Mouse (Mus musculus) heart, postnatal 0 days (tissue): ENCODE measurements around the gene Clcn3.

Experiments used
- CTCF ChIP-seq: IDR thresholded peaks from 2 replicates; pipeline ENCODE4 v1.5.1; 2016; ENCODE audit warnings: antibody characterized with exemption, control low read depth, low read depth
- EP300 ChIP-seq: IDR thresholded peaks from 2 replicates; pipeline ENCODE4 v1.6.1; 2016; ENCODE audit warnings: antibody characterized with exemption, low read depth

DNA sequence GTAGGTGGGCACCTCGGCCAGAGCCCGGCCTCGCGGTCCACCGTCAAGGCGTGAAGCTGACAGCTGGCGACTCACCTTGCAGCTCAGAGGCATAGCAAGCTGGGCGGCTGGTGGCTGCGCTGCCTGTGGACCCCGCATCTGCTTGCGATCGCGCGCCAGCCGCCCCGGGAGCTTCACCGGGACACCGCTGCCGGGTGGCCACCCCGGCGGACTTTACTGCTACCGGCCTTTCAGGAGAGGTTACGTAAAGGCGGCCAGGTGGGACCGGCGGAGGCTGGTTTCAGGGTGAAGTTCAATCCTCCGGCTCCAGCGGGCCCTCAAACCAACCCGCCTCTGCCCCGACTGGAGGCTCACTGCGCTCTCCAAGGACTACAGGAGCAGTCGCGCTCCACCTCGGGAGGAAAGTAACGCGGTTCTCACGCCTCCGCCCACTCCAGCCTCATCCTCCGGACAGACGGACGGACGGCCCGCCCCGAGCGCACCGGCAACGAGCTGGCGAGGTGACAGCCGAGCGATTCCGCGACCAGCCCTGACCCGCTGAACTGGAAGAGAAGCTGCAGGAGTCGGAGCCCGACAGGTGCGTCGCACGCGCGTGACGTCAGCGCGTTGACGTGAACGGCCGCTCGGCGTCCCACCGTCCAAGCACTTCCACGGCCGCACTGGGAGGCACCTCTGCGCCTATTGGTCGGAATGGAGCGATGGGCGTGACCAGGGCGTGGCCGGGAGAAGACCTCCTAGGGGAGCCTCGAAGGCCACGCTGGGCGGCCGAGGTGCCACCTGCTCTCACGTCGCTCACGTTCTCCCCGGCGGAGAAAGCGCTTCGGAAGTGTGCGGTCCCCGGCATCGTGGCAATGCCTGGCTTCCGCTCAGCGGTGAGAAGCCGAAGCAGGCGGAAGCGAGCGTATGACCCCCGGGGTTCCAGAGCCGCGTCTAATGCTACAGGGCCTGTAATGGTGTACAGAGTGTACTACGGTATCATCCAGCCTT, at the start of gene Clcn3:
- no peak for TF ChIP-seq EP300
- TF ChIP-seq CTCF = no peak; the same call in 1 of the 2 replicates
